Mouse (Mus musculus) spleen, adult 2 months (tissue): ENCODE data around the gene Tmem189.

Experiments used
- CTCF ChIP-seq: fragments of 200-500 bp; IDR thresholded peaks from 2 replicates; pipeline ENCODE4 v1.5.1; 2011; ENCODE audit warnings: mild to moderate bottlenecking, inconsistent platforms; ENCODE audit not compliant: insufficient read depth, insufficient read length, insufficient replicate concordance; ENCODE audit errors: extremely low read depth
- POLR2A ChIP-seq: fragments of 200-500 bp; IDR thresholded peaks from 2 replicates; pipeline ENCODE4 v1.6.1; 2011; ENCODE audit warnings: low read depth, low read length, inconsistent platforms

GRCm38 (mm10) chr2:167668426-167668825 lies 21.2 kb downstream of the Tmem189 start:
- TF ChIP-seq CTCF (no peak), POLR2A (no peak)
